Mouse (Mus musculus): ENCODE measurements around the gene 2310011J03Rik. TPM values are rescaled to one million over a fixed set of nuclear protein-coding genes. Genes with fewer than 3 reads are reported as not detected.

Gene 2310011J03Rik
- polyA plus RNA-seq, 1 experiment from 2014 or later: 32.4 TPM

GRCm38 (mm10) chr10:80270734-80271181 is 49.6 kb downstream of the 2310011J03Rik start:
- Histone ChIP-seq H3K4me1 (replicated peaks) (peaks cover 75% of the 10 kb centered on the region), H3K9ac (0 out of 2 replicates have a peak overlapping the region, but pooled peaks have one; percentile 31), H3K4me2 (no peak overlapping the region; the same call in 1 of the 2 replicates), H3K36me3 (peaks cover 24% of the 10 kb centered on the region), H3K27ac (peak overlapping the region; percentile 8; the same call in 1 of the 2 replicates), H3K27me3 (no peaks in the 10 kb centered on the region), H3K9me3 (replicated peaks) (no peaks in the 10 kb centered on the region), H3K4me3 (no peak overlapping the region)
- ATAC-seq (replicated peaks; ENCODE audit: insufficient number of reproducible peaks, insufficient read depth, low FRiP score, low read depth): no peak
- 52% methylated on average over 6 of the region's 6 CpGs for WGBS

DNA sequence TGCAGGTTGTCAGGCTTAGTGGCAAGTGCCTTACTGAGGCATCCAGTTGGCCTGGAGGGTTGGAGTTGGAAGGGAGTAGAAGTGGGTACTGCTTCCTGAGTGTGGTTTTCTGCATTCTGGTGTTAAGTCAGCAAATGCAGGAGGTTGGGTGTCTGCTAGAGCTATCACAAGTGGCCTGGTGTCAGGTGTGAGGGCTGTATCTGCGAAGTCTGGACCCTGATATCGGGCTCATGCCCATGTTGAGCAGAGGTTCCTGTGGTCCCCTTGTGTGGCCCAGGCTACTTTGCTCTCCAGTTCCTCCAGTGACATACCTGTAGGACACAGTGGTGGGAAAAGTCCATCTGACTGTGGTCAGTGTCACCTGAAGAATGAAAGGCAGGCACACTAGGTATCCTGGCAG is 50.2 kb downstream of the 2310011J03Rik start:
- 79% methylated on average over 2 of the region's 2 CpGs for WGBS
- no peak overlapping the region for H3K4me3 ChIP-seq
- H3K27me3 ChIP-seq: no peaks in the 10 kb centered on the region
- no peak for ATAC-seq (replicated peaks; ENCODE audit: insufficient number of reproducible peaks, insufficient read depth, low FRiP score, low read depth)
- no peaks in the 10 kb centered on the region for H3K9me3 ChIP-seq (replicated peaks)
- peak overlapping the region; percentile 8; the same call in 1 of the 2 replicates for H3K27ac ChIP-seq
- peak overlapping the region; percentile 31; the same call in 1 of the 2 replicates for H3K9ac ChIP-seq
- no peak overlapping the region; the same call in 1 of the 2 replicates for H3K4me2 ChIP-seq
- H3K36me3 ChIP-seq: peaks cover 20% of the 10 kb centered on the region
- peaks cover 78% of the 10 kb centered on the region for H3K4me1 ChIP-seq (replicated peaks)

Small RNA genes within 50 kb of the gene (microRNA-seq; reads per million reads assigned to microRNA genes)
- gene Mir6911: 0.63 reads per million

Other genes starting within 250 kb of the 2310011J03Rik start
- gene Sbno2, start 215.0 kb downstream of the 2310011J03Rik start, polyA plus RNA-seq (2015; fragmentation: Nextera tagmentation; extraction: Ambion mirVana): 8.3 and 13.9 TPM in 2 replicates
- gene Stk11, start 204.7 kb downstream of the 2310011J03Rik start, polyA plus RNA-seq (2015; fragmentation: Nextera tagmentation; extraction: Ambion mirVana): 10.0 and 14.2 TPM in 2 replicates
- 861 and 962 TPM in 2 replicates for gene Atp5d, start 181.9 kb downstream of the 2310011J03Rik start, polyA plus RNA-seq (2015; fragmentation: Nextera tagmentation; extraction: Ambion mirVana)
- 1.7 and 2.9 TPM in 2 replicates for gene Cbarp, start 179.7 kb downstream of the 2310011J03Rik start, polyA plus RNA-seq (2015; fragmentation: Nextera tagmentation; extraction: Ambion mirVana)
- 11.6 and 16.8 TPM in 2 replicates for gene Midn, start 172.3 kb downstream of the 2310011J03Rik start, polyA plus RNA-seq (2015; fragmentation: Nextera tagmentation; extraction: Ambion mirVana)
- gene Cirbp, start 154.6 kb downstream of the 2310011J03Rik start, polyA plus RNA-seq (2015; fragmentation: Nextera tagmentation; extraction: Ambion mirVana): 86.7 and 90.2 TPM in 2 replicates
- gene 1600002K03Rik, start 147.6 kb downstream of the 2310011J03Rik start, polyA plus RNA-seq (2015; fragmentation: Nextera tagmentation; extraction: Ambion mirVana): 7.7 and 9.1 TPM in 2 replicates
- gene Efna2, start 141.1 kb downstream of the 2310011J03Rik start, polyA plus RNA-seq (2015; fragmentation: Nextera tagmentation; extraction: Ambion mirVana): 8.6 and 9.7 TPM in 2 replicates
- 32.7 and 40.5 TPM in 2 replicates for gene Mum1, start 94.1 kb downstream of the 2310011J03Rik start, polyA plus RNA-seq (2015; fragmentation: Nextera tagmentation; extraction: Ambion mirVana)
- gene Ndufs7, start 71.4 kb downstream of the 2310011J03Rik start, polyA plus RNA-seq (2015; fragmentation: Nextera tagmentation; extraction: Ambion mirVana): 553 and 586 TPM in 2 replicates
- 47.7 and 52.9 TPM in 2 replicates for gene Gamt, start 59.5 kb downstream of the 2310011J03Rik start, polyA plus RNA-seq (2015; fragmentation: Nextera tagmentation; extraction: Ambion mirVana)
- 31.5 and 40.0 TPM in 2 replicates for gene Dazap1, start 59.1 kb downstream of the 2310011J03Rik start, polyA plus RNA-seq (2015; fragmentation: Nextera tagmentation; extraction: Ambion mirVana)
- 525 and 544 TPM in 2 replicates for gene Rps15, start 28.1 kb downstream of the 2310011J03Rik start, polyA plus RNA-seq (2015; fragmentation: Nextera tagmentation; extraction: Ambion mirVana)
- gene Apc2, start 24.6 kb downstream of the 2310011J03Rik start, polyA plus RNA-seq (2015; fragmentation: Nextera tagmentation; extraction: Ambion mirVana): 0.96 and 2.1 TPM in 2 replicates
- 1.3 and 1.5 TPM in 2 replicates for gene Pcsk4, start 9.0 kb upstream of the 2310011J03Rik start, polyA plus RNA-seq (2015; fragmentation: Nextera tagmentation; extraction: Ambion mirVana)
- gene Reep6, start 9.4 kb upstream of the 2310011J03Rik start, polyA plus RNA-seq (2015; fragmentation: Nextera tagmentation; extraction: Ambion mirVana): 1.6 and 3.4 TPM in 2 replicates
- 10.9 and 12.7 TPM in 2 replicates for gene Adamtsl5, start 27.9 kb upstream of the 2310011J03Rik start, polyA plus RNA-seq (2015; fragmentation: Nextera tagmentation; extraction: Ambion mirVana)
- gene Plk5, start 35.9 kb upstream of the 2310011J03Rik start, polyA plus RNA-seq (2015; fragmentation: Nextera tagmentation; extraction: Ambion mirVana): 0.06 and 0.09 TPM in 2 replicates
- gene Mex3d, start 67.1 kb upstream of the 2310011J03Rik start, polyA plus RNA-seq (2015; fragmentation: Nextera tagmentation; extraction: Ambion mirVana): 4.8 and 5.2 TPM in 2 replicates
- 122 and 177 TPM in 2 replicates for gene Mbd3, start 79.0 kb upstream of the 2310011J03Rik start, polyA plus RNA-seq (2015; fragmentation: Nextera tagmentation; extraction: Ambion mirVana)
- gene Uqcr11, start 86.3 kb upstream of the 2310011J03Rik start, polyA plus RNA-seq (2015; fragmentation: Nextera tagmentation; extraction: Ambion mirVana): 1,499 and 1,535 TPM in 2 replicates
- 41.3 and 67.2 TPM in 2 replicates for gene Tcf3, start 113.1 kb upstream of the 2310011J03Rik start, polyA plus RNA-seq (2015; fragmentation: Nextera tagmentation; extraction: Ambion mirVana)
- gene Onecut3, start 174.3 kb upstream of the 2310011J03Rik start, polyA plus RNA-seq (2015; fragmentation: Nextera tagmentation; extraction: Ambion mirVana): not detected in 2 replicates
- gene Atp8b3, start 218.6 kb upstream of the 2310011J03Rik start, polyA plus RNA-seq (2015; fragmentation: Nextera tagmentation; extraction: Ambion mirVana): 0.05 and 0.06 TPM in 2 replicates
- 13.6 and 20.2 TPM in 2 replicates for gene Rexo1, start 241.0 kb upstream of the 2310011J03Rik start, polyA plus RNA-seq (2015; fragmentation: Nextera tagmentation; extraction: Ambion mirVana)